Mouse (Mus musculus) hematopoietic stem cell, adult 5-6 weeks (primary cell): ENCODE measurements around the gene Azin2. TPM values are rescaled to one million over a fixed set of nuclear protein-coding genes. Genes with fewer than 3 reads are reported as not detected.

Source experiments
- ATAC-seq, 2 experiments: fragments of 125-278 bp in 1 of 2; replicated peaks in 1 of 2; 2 replicates each; pipeline ENCODE4 v1.8.0; 2016 to 2017; ENCODE audit warnings: inconsistent platforms in 2 of 2, mild to moderate bottlenecking in 2 of 2, moderate number of reproducible peaks in 2 of 2, low read depth in 1 of 2, moderate TSS enrichment in 1 of 2; ENCODE audit not compliant: low FRiP score in 2 of 2, poor library complexity in 2 of 2, severe bottlenecking in 2 of 2, insufficient read depth in 1 of 2, low TSS enrichment in 1 of 2
- total RNA-seq: library from RNA; stranded (forward); fragments of 172-1452, 232-1000 nt; gene quantifications from 2 replicates; pipeline ENCODE4 v1.2.3, GENCODE M21; 2017

Azin2 gene
- 2.8 and 16.9 TPM in 2 replicates for total RNA-seq

DNA sequence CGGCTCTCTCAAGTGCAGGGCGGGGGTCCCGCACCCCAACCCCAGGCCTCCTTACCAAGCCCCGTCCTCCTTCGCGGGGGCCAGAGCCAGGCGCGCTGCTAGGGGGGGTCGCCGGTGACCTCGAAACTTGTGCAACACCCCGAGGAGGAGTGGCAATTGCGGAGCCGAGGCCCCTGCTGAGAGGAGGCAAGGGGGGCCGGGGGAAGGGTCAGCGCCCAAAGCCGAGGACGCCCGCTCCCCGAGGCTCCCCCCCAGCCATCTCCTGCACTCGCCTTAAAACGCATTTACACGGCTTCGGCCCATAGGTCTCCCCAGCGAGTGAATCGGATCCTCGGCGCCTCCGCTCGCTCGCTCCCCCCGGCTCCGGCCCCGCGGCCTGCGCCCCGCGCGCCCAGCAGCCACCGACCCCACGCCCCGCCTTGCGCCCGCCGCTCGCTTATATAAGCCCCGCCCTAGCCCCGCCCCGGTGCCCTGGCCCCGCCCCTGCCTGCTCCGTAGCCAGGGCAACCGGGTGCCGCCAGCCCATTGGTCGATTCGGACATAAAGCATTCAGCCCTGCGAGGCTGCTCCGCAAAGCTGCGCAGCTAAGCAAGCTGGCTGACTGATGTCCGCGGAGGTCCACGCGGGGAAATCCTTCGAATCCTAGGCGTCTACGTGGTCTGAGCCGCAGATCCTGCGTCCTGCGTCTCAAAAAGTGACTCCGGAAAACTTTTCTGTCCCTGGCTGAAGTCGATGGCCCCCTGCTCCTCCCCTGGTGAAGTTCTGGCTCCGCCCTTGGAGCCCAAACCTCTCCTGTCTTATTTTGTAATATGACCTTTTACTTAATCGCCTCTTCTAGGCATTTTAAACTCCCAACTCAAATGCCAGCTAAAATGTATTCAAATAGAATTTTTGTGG, at the start of gene Azin2:
Azin2 (minus strand) TSS at position 414 of the 897 bp plus-strand sequence.
- ATAC-seq = peak; percentile 89 to 91

DNA sequence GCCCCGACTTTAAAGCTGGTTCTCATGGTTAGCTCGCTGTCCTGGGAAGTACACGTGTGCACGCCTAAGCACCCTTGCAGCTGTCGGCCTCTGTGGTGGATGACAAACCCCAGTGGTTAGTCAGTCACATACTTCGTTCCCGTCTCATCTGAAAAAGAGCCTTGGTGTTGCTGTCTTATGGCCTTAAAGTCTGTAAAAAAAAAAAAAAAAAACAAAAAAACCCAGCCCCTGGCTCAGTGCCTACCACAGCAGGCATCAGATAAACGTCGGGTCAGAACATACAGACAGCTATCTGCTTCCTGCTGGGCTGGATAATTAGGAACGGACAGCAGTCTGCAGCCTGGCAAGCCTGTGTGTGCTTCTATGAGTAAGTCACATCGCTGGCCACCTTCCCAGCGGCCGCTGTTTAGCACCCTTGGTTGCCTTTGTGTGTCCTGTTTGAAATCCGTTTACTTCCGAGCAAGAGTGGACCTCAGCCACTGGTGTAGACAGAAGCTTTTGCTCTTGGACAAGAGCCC, 49.4 kb upstream of the Azin2 start:
- ATAC-seq = peak; percentile 27 to 30; a peak in 1 of 4 replicates

DNA sequence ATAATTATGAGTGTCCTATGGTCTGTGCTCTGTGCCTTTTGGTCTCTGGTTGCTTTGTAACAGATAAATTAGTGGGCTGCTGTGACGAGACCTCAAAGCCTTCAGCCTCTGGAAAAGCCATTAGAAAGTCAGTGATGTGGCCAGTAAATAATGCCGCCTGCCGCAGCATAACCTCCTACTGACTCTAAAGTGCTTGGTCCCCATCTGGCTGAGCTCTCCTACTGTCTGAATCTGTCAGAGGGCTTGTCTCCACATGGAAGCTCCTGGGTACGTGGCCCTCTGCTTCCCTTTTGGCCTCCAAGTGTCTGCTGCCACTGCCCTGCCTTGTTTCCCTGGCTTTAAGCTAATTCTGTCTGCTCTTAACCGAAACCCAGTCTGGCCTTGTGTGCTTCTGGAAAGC, 47.3 kb upstream of the Azin2 start:
- no peak for ATAC-seq

DNA sequence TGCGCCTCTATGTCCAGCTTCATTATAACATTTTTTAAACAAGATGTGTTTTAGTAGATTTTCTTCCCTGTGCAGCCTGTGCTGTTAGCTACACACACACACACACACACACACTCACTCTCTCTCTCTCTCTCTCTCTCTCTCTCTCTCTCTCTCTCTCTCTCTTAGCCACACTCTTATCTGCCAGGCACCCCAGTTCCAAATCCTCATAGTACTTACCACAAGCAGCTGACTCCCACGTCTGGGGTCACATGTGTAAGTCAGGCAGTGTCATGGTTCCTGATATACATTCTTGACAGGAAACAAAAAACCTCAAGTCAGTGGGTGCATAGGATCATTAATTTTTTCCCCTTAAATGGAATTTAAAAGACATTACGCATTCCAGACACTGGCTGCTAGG, 46.4 kb upstream of the Azin2 start:
- ATAC-seq = peak; percentile 63 to 69; a peak in 3 of 4 replicates

DNA sequence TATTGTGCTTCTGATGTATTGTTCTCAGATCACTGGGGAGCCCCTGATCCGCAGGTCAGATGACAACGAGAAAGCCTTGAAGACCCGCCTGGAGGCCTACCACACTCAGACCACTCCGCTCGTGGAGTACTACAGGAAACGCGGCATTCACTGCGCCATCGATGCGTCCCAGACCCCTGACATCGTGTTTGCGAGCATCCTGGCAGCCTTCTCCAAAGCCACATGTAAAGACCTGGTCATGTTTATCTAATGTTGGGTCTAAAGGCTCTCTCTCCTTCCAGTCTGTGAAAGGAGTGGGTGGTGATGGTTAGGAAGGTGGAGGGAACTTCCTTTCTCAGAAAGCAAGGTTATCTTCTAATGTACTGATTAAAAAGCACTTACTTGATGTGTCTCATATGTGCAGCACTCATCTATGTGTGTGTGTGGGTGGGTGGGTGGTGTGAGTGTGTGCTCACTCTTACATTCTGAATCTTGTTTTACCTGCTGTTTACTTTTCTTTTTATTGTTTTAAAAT, 45.8 kb upstream of the Azin2 start:
- no peak for ATAC-seq

DNA sequence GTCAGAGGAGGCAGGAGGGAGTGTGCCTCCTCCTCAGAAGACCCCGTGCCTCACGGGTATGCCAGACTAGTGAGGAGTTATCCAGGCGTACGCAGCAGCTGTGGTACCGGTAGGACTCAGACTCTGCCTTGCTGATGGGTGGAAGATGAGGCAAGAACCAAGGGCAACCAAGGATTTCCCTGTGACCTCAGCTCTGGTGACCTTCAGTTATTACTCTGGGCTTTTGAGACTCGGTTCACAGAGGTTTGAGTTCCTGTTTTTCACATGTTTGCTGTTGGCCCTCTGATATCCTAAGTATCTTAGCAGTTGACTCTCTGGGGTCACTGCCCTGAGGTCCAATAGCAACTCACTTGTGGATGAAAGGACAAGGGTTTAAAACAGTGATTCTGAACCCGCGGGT, 41.5 kb upstream of the Azin2 start:
- no peak for ATAC-seq

DNA sequence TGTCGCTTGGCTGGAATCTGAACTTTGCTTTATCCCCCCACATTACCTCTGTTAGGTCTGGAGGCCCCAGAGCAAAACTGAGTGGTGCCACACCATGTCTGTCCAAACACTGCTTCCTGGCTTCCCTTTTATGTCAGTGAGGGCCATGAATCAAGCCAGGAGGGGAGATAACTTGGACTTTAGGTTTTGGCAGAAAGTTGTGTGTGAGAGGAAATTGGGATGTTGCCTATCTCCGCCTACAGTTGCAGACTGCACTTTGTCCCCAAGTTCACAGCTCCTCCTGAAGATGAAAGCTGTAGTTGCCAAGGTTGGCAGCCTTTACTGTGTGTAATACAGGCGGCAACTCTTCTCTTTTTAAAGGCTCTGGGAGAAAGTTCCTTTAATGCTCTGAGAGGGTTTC, 38.5 kb upstream of the Azin2 start:
- no peak for ATAC-seq

DNA sequence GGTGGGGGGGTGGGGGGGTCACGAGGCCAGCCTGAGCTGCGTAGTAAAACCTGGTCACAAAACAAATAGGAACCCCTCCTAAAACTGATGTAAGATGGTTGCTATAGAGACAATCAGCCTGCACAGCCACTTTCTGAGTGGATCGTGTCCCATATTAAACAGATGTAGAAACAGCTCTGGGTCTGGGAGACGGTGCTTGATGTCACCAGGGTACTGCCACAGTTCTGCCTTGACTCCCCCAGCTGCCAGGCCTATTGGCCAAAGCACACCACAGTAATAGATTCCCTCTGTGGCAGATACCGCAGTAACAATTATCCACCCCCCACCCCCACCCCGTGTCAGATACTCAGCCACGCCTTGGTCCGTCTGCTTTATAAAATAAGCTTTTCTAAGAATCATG, 36.2 kb upstream of the Azin2 start:
- ATAC-seq = no peak

DNA sequence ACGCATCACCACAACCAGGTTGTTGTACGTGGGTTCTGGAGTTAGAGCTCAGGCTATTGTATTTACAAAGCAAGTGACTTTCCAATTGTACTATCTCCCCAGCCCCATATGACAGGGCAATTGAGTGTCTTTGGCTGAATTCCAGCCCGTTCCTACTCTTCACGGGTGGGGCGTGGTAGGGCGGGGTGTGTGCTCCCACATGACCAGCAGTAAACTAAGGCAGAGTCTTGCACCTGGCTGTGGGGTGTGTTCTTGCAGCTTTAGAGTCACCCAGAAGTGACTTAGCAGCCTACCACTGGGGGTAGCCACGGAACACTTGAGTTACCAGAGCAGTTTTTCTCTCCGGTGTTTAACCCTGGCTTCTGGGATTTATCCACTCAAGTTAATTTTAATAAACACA, 35.0 kb upstream of the Azin2 start:
- ATAC-seq = no peak

DNA sequence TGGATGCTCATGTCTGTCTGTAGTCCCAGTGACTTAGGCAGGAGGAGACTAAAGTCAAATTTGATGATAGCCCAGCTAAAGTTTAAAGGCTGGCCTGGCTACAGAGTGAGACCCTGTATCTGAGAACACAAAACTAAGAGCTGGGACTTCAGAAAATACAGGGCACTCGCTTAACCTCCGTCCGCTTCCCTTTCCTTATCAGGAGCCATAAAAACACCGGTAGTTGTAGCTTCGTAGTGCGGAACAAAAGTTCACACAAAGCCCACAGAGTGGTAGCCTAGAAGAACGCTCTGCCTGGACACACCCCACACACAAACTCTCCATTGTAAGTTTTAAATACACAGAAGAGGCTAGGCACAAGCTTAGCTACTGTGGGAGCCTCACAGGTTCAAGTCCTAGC, 33.0 kb upstream of the Azin2 start:
- ATAC-seq = no peak

DNA sequence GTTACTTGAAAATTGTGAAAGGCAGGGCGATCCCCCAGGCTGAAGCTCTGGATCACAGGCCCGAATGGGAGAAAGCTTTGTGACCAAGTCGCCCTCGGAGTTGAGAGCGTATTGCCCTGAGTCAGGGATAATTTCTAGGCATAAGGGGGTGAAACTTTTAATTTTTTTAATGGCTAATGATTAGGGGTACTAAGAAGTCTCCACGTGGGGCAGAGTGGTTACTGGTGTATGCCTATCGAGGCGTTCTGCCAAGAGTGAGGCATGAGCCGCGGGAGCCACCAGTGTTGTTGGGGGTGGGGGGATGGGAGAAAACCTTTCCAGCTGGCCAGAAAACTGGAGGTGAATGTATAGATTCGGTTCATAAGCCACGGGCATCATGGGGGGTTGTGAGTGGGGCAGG, 31.4 kb upstream of the Azin2 start:
- no peak for ATAC-seq

DNA sequence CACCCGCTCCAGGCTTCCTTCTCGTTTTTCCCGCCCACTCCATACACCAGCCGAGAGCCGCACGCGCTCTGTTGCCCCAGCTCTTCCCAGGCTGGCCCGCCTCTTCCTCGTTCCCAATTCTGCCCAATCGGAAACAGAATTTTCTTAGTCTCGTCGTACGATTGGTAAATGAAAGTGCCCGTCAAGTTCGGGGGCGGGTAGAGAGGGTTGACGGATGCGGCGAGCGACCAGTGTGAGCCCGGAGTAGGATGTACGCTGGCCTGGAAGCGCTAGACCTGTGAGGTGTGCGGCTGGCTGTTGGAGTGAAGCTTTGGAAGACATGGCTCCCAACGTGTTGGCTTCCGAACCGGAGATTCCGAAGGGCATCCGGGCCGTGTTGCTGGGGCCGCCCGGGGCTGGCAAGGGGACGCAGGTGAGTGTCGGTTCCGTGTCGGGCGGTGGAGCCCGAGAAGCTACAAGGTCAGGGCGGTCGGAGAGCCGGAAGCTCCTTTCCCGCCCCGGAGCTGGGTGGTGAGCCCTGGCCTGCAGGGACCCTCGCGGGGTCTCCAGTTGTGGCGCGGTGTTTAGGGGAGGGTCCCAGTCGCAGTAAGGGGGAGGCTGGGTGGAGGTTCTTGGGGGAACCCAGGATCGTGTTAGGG, 30.9 kb upstream of the Azin2 start:
- ATAC-seq = peak; percentile 97 to 99

DNA sequence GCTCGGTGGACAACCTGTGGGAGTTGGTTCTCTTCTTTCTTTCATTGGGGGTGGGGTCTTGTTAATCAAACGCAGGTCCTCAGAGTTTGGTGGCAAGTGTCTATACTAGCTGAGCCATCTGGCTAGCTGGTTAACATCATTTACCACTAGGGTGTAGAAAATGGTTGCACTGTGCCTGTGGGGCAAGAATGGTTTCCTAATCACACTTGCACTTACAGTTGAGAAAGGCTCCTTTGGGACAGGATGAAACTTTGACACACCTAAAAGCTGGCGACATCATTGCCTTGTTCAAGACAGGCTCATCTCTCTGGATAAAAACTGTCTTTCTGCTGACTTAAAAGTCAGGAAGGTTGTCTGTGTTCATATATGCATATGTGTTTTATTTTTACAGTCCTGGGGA, 29.9 kb upstream of the Azin2 start:
- peak in 1 of 2 experiments; percentile 26; a peak in 1 of 4 replicates for ATAC-seq

DNA sequence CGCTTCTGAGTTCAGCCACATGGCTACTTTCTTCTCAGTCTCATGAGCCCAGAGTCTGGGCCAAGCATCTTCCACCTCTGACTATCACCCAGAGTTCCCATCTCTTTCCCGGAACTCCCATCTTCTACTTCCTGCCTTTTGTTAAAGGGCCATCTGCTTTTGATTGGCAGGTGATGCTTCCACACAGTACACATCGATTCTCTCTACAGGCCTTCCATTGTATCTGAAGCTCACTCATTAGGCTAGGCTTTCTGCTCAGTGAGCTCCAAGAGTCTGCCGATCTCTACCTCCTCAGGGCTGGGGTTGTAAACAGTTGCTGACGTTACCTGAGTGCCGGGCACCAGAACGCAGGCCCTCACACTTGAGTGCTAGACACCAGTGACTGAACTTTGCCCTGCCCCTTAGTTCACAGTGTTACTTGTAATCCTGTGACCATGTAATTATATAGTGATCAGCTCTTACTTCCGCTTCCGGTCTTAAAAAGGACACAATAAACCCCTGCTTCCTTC, 29.3 kb upstream of the Azin2 start, which contains the start of gene Ak2:
Ak2 (plus strand) TSS at position 459 of the 509 bp plus-strand sequence.
- no peak for ATAC-seq

DNA sequence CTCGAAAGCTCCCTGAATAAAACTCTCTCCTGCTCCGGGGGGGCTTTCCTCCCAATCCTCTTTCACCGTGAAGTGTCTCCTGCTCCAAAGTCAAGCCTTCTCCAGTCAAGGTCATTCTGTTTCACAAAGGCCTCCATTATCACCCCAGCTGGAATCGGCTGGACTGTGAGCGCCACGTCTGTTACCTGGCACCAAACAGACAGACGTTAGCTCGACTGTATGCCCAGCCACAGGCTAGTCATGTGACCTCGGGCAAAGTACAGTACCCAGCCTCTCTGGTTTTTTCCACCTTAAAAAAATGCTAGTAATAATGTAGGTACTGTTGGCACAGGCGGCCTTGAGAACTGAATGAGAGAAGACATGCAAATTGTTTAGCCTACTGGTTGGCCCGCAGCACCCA, 27.4 kb upstream of the Azin2 start:
- ATAC-seq = no peak

DNA sequence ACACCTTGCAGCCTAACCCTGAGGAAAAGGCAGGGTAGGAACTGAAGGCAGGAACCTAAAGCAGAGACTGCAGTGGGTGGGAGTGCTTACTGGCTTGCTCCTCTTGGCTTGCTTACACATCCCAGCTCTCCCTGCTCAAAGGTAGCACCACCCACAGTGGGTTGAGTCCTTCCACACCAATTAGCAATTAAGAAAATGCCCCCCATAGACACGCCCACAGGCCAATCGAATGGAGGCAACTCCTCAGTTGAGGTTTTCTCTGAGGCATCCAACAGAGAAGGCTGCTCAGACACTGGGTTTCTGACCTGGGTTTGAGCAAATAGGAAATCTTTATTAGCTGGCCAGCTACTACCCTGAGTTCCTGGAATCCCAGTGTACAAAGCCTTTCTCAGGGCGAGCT, 26.7 kb upstream of the Azin2 start:
- ATAC-seq = no peak

DNA sequence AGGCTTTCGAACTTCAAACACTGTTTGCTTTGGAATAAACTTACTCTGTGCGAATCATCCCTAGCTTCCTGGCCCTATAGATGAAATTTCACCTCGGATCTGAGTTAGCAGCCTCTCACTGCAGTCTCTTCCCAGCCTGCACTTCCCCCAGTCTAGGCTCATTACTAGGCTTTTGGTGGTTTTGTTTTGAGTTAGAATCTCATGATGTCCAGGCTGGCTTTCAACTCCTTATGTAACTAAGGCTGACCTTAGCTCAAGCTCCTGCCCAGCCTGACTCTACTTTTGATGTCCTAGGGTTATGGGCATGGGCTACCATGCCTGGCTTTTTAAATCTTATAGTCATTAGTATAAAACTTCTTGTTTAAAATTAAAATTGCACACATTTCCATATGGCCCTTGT, 22.4 kb upstream of the Azin2 start:
- ATAC-seq = no peak

DNA sequence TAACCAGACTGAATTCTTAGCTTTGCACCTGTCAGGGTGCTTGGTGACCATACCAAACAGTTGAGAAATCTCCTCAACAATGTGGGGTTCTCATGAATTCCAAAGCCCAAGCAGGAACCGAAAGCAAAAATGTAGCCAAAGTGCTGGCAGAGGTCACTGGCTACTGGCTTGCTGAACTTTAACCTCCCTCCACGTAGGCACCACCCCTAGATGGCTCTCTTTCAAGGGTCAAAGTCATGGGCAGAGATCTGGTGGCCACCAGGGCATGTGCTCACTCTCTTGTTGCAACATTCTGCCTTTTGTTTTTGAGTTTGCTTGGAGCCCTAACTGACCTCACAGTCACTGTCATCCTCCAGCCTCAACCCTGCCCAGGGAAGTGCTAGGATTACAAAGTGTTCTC, 21.4 kb upstream of the Azin2 start:
- no peak for ATAC-seq
